Mouse (Mus musculus) midbrain, embryonic 15.5 days (tissue): ENCODE results near the gene Gm45713. TPM values are rescaled to one million over a fixed set of nuclear protein-coding genes. Genes with fewer than 3 reads are reported as not detected.
"Not testable (repeated sequence)": the region's sequence is repeated elsewhere in the genome, so short reads cannot be mapped to it uniquely, and the experiment has no call there.

Source experiments
- ATAC-seq: fragments of 200-750 bp; cut with Nextera tagmentation; replicated peaks from 2 replicates; pipeline ENCODE4 v1.8.0; 2017; ENCODE audit warnings: moderate TSS enrichment
- H3K27ac ChIP-seq: fragments of 300-500 bp; sonication (generic); 2 replicates; pipeline ENCODE4 v1.5.1; 2015; ENCODE audit warnings: mild to moderate bottlenecking, inconsistent platforms
- H3K27me3 ChIP-seq: fragments of 300-500 bp; sonication (generic); replicated peaks from 2 replicates; pipeline ENCODE4 v1.6.1; 2015; ENCODE audit warnings: inconsistent platforms
- H3K36me3 ChIP-seq: fragments of 300-500 bp; sonication (generic); replicated peaks from 2 replicates; pipeline ENCODE4 v1.6.1; 2015; ENCODE audit warnings: inconsistent platforms
- H3K4me1 ChIP-seq: fragments of 300-500 bp; sonication (generic); 2 replicates; pipeline ENCODE4 v1.6.1; 2015; ENCODE audit warnings: inconsistent platforms
- H3K4me2 ChIP-seq: fragments of 300-500 bp; sonication (generic); 2 replicates; pipeline ENCODE4 v1.6.1; 2015; ENCODE audit warnings: inconsistent platforms, mild to moderate bottlenecking, moderate library complexity
- H3K4me3 ChIP-seq: fragments of 300-500 bp; sonication (generic); 2 replicates; pipeline ENCODE4 v1.5.1; 2015; ENCODE audit warnings: mild to moderate bottlenecking, inconsistent platforms
- H3K9ac ChIP-seq: fragments of 300-500 bp; sonication (generic); 2 replicates; pipeline ENCODE4 v1.6.1; 2015; ENCODE audit warnings: mild to moderate bottlenecking, inconsistent platforms
- H3K9me3 ChIP-seq: fragments of 300-500 bp; sonication (generic); 2 replicates; pipeline ENCODE4 v1.6.1; 2016; ENCODE audit warnings: inconsistent platforms
- WGBS: fragments of 180-500 bp; shearing (Covaris S2); methylation state at CpG from one replicate; pipeline ENCODE4 v1.1.7; 2015; ENCODE audit warnings: mixed read lengths; 5-methylcytosine and 5-hydroxymethylcytosine counted together
- polyA plus RNA-seq: library from polyadenylated mRNA; unstranded; fragments of >200 nt; fragmentation: Nextera tagmentation; extraction: Ambion mirVana; gene quantifications from 2 replicates; pipeline ENCODE4 v1.2.1, GENCODE M21; 2015

Gm45713 gene
- polyA plus RNA-seq, 1 experiment from 2014 or later: not detected

DNA sequence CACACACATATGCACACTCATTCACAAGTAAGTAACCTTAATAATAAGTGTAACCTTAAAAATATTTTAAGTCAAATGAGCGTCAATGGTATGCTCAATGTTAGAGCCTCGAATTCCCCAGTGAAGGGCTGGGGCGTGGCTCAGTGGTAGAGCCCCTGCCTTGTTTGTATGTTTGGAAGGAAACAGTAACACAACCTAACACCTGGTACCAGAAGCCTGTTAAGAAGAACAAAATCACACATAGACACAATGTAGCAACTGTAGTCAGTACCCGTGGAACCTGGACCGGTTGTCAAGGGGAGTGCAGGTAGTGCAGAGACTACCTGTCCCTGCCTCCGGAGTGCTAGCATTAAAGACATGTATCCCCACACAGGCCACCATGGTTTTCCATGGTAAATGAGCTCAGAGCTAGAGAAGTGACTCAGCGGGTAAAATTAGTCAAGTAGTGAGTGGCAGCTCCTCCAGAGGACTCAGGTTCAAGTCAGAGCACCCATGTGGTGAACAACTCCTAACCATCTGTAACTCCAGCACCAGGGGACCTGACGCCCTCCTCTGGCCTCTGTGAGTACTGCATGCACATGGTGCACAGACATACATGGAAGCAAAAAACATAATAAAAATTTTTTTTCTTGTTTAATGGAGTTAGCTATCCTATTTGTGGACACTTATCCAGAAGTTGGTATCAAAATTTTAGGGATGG lies 37.3 kb downstream of the Gm45713 start:
- no peaks in the 10 kb centered on the region for H3K9me3 ChIP-seq
- H3K4me2 ChIP-seq: no peak overlapping the region
- 89% methylated on average over 8 of the region's 8 CpGs for WGBS
- no peak overlapping the region for H3K4me3 ChIP-seq
- H3K9ac ChIP-seq: no peak overlapping the region
- no peak for ATAC-seq
- H3K36me3 ChIP-seq: no peaks in the 10 kb centered on the region
- no peaks in the 10 kb centered on the region for H3K4me1 ChIP-seq
- H3K27me3 ChIP-seq: no peaks in the 10 kb centered on the region
- no peak overlapping the region for H3K27ac ChIP-seq

DNA sequence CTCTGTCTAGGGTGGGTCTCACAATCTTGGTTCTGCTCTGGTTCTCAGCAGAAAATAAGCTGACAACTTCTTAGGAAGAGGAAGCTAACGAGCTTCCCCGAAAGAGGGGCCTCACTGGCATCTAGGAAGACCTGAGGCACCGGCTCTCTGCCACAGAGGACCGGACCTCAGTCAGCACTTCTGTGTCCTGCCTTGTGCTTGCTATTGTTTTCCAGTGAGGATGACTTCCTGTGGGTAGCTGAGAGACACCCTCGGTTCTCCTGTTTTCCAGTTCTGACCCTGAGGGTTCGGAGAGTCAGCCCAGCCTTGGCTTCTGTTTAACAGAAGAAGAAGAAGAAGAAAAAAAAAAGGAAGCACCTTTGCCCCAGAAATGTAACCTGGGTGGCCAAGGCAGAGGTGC lies 38.6 kb downstream of the Gm45713 start:
- WGBS: 82% methylated on average over 6 of the region's 6 CpGs
- no peak overlapping the region for H3K9ac ChIP-seq
- no peak for ATAC-seq
- H3K4me2 ChIP-seq: no peak overlapping the region
- no peaks in the 10 kb centered on the region for H3K36me3 ChIP-seq
- no peaks in the 10 kb centered on the region for H3K27me3 ChIP-seq
- H3K9me3 ChIP-seq: no peaks in the 10 kb centered on the region
- no peak overlapping the region for H3K4me3 ChIP-seq
- H3K4me1 ChIP-seq: no peaks in the 10 kb centered on the region
- no peak overlapping the region for H3K27ac ChIP-seq

DNA sequence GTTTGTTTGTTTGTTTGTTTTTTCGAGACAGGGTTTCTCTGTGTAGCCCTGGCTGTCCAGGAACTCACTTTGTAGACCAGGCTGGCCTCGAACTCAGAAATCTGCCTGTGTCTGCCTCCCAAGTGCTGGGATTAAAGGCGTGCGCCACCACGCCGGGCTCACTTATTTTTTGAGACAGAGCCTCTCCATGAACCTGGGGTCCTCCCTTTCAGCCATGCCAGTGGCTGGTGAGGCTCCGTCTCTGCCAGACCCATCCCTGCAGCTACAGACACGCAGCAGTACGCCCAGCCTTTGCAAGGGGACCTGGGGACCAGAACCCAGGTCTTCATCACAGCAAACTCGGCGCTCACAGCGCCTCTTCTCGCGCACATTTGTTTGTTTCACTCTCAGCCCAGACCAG lies 40.1 kb downstream of the Gm45713 start:
- not testable (repeated sequence) for H3K4me3 ChIP-seq, H3K27me3 ChIP-seq, H3K36me3 ChIP-seq, H3K4me2 ChIP-seq, H3K4me1 ChIP-seq, H3K9me3 ChIP-seq, H3K27ac ChIP-seq, H3K9ac ChIP-seq, ATAC-seq
- WGBS: 91% methylated on average over 14 of the region's 14 CpGs

DNA sequence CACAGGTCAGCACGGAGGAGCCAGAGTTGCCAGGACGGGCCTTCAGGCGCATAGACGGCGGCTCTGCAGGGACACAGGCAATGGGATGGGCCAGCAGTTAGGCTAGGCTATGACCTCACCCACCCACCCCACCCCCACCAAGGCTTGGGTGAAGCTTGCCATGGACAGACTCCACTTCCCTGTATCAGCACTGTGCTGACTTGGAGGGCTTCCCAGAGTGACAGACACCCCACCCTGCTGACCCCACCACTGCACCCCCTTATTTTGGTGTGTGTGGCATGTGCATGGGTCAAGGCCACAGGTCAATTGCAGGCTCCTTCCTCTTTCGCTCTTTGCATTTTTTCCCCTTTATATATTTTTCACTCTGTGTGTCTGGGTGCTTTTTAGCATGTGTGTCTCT lies 40.7 kb downstream of the Gm45713 start:
- Histone ChIP-seq H3K4me2 (no peak overlapping the region), H3K4me1 (peaks cover 8% of the 10 kb centered on the region), H3K36me3 (no peaks in the 10 kb centered on the region), H3K27ac (no peak overlapping the region), H3K9me3 (no peaks in the 10 kb centered on the region), H3K4me3 (no peak overlapping the region), H3K9ac (no peak overlapping the region), H3K27me3 (no peaks in the 10 kb centered on the region)
- no peak for ATAC-seq
- 87% methylated on average over 6 of the region's 6 CpGs for WGBS

DNA sequence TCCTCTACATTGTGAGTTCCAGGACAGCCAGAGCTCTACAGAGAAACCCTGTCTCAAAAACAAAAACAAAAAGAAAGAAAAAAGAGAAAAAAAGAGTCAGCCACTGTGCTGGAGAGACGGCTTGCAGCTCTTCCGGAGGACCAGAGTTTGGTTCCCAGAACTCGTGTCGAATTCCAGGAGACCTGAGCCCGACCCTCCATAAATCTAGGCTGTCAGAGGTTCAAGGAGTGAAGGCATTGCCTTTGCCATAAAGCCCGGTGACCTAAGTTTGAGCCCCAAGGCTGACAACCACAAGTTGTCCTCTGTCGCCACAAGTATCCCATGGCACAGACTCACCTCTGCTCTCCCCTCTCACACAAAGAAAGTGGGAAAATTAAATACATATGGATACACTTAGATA lies 41.9 kb downstream of the Gm45713 start:
- H3K4me1 ChIP-seq: peaks cover 8% of the 10 kb centered on the region
- no peak overlapping the region for H3K27ac ChIP-seq
- no peak overlapping the region for H3K4me3 ChIP-seq
- H3K36me3 ChIP-seq: no peaks in the 10 kb centered on the region
- no peak overlapping the region for H3K4me2 ChIP-seq
- no peaks in the 10 kb centered on the region for H3K27me3 ChIP-seq
- H3K9me3 ChIP-seq: no peaks in the 10 kb centered on the region
- ATAC-seq: no peak
- no peak overlapping the region for H3K9ac ChIP-seq
- 77% methylated on average over 7 of the region's 7 CpGs for WGBS

DNA sequence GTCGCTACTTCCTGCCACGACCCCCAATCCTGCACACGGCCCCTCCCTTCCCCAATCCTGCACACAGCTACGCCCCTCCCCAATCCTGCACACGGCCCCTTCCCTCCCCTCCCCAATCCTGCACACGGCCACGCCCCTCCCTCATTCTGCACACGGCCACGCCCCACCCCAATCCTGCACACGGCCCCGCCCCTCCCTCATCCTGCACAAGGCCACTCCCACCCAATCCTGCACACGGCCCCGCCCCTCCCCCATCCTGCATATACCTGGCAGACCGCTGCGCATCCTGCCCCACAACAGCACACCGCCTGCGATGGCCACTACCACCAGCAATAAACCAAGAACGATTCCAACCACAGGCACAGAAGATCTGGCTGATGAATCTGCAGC lies 42.5 kb downstream of the Gm45713 start:
- Histone ChIP-seq H3K36me3 (no peaks in the 10 kb centered on the region), H3K27me3 (no peaks in the 10 kb centered on the region), H3K9me3 (no peaks in the 10 kb centered on the region), H3K4me2 (no peak overlapping the region), H3K4me1 (peaks cover 8% of the 10 kb centered on the region), H3K4me3 (no peak overlapping the region), H3K27ac (no peak overlapping the region), H3K9ac (no peak overlapping the region)
- ATAC-seq: no peak
- WGBS: 31% methylated on average over 18 of the region's 18 CpGs

DNA sequence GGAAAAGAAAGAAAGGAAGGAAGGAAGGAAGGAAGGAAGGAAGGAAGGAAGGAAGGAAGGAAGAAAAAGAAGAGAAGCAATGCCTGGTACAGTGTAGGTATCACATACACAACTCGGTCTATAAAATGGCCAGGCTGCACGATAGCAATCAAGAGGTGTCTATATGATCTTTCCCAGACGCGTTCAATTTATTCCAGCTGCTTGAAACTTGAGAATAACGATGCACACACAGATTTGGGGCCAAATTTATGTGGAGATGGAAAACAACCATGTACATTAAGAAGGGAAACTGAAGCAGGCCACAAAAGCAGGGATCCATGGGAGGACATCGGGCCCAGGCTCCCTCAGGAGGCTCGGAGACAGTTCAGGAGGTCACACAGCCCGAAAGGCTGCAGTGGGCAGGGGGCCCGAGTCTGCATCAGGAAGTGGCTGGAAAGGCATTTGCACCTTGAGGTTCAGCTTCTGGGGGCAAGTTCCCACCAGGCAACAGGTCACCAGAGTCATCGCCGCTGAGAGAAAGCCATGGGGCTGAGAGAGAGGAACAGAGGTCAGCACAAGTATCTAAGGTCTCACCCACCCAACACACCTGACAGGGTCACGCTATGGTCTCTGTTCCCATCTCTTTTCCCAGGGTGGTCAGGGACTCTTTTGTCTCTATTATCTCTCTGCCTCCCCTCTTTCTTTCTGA lies 43.1 kb downstream of the Gm45713 start:
- H3K27ac ChIP-seq: no peak overlapping the region
- ATAC-seq: no peak
- 69% methylated on average over 12 of the region's 12 CpGs for WGBS
- peaks cover 8% of the 10 kb centered on the region for H3K4me1 ChIP-seq
- no peak overlapping the region for H3K4me2 ChIP-seq
- H3K9me3 ChIP-seq: no peaks in the 10 kb centered on the region
- no peaks in the 10 kb centered on the region for H3K36me3 ChIP-seq
- H3K27me3 ChIP-seq: no peaks in the 10 kb centered on the region
- H3K4me3 ChIP-seq: no peak overlapping the region
- H3K9ac ChIP-seq: no peak overlapping the region

DNA sequence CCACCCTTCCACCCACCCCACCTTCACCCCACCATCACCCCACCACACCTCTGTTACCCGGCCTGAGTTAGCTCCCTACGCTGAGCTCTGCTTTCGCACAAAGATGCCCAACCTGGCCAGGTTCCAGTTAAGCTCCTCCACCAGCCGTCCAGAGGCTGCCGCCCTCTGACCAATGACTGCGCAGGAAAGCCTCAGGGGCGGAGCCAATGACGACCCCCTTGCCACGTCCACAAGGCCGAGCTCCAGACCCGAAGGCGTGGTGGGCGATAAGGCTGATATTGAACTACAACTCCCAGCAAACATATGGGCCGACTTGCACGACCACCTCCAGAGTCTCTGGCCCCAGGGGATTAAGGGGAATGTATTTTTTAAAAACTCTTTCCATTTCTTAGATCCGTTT lies 44.0 kb downstream of the Gm45713 start, which contains the start of gene Rcn3:
Rcn3 (minus strand) TSS at position 174 of the 400 bp plus-strand sequence.
- Histone ChIP-seq H3K4me2 (peak within 1 kb of the TSS; percentile 56), H3K9ac (peak within 1 kb of the TSS; percentile 22; the same call in 1 of the 2 replicates), H3K27ac (no peak within 1 kb of the TSS), H3K36me3 (no peaks in the 10 kb centered on the region), H3K4me1 (peaks cover 8% of the 10 kb centered on the region), H3K27me3 (no peaks in the 10 kb centered on the region), H3K9me3 (no peaks in the 10 kb centered on the region), H3K4me3 (peak within 1 kb of the TSS; percentile 36)
- ATAC-seq: peak; percentile 96
- WGBS: under 1% methylated on average over 16 of the region's 16 CpGs

DNA sequence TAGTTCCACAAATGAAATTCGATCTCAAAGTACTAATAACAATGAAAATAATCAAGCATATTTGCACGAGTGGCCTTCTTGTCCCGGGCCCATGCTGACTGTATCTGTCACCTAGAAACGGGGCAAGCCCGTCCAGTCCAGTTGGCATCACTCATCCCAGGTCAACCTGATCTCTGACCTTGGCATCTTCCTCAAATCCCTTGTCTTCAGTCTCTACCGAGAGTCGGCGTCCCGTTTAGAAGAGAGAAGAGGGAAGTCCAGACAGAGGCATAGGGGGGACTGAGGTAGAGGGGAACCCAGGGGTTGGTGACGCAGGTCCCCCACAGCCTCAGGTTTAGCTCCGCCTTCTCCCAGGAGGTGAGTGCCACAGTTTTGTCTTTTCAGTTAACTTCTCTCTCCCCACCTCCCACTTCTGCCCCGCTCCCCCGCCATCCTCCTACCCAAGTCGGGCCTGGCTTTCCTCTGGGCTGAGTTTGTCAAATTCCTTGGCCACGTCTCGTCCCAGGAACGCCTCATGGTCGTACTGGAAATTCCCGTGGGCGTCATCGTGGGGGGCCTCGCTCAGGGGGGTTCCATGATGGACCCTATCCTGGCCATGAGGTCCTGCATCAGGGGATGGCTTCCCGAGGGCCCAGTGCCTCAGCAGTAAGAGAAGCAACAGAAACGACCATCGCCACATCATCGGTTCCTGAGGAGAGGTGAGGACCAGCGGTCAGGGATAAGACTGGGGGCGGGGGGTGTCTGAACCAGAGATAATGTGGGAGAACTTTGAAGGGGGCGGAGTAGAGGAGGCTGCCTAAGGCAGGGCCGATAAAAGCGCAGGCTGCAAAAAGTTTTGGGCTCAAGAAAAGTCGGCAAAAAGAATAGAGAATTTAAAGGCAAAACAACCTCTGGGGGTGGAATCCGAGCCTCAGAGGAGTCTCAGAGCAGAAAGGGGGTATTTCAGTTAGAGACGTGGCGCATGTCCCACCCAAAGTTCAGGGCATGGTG lies 44.7 kb downstream of the Gm45713 start:
- H3K27ac ChIP-seq: no peak overlapping the region
- no peaks in the 10 kb centered on the region for H3K27me3 ChIP-seq
- H3K4me2 ChIP-seq: peak overlapping the region; percentile 56
- peak overlapping the region; percentile 22; the same call in 1 of the 2 replicates for H3K9ac ChIP-seq
- no peaks in the 10 kb centered on the region for H3K36me3 ChIP-seq
- peaks cover 8% of the 10 kb centered on the region for H3K4me1 ChIP-seq
- peak; percentile 62 for ATAC-seq
- 16% methylated on average over 35 of the region's 35 CpGs for WGBS
- H3K9me3 ChIP-seq: no peaks in the 10 kb centered on the region
- peak overlapping the region; percentile 36 for H3K4me3 ChIP-seq

DNA sequence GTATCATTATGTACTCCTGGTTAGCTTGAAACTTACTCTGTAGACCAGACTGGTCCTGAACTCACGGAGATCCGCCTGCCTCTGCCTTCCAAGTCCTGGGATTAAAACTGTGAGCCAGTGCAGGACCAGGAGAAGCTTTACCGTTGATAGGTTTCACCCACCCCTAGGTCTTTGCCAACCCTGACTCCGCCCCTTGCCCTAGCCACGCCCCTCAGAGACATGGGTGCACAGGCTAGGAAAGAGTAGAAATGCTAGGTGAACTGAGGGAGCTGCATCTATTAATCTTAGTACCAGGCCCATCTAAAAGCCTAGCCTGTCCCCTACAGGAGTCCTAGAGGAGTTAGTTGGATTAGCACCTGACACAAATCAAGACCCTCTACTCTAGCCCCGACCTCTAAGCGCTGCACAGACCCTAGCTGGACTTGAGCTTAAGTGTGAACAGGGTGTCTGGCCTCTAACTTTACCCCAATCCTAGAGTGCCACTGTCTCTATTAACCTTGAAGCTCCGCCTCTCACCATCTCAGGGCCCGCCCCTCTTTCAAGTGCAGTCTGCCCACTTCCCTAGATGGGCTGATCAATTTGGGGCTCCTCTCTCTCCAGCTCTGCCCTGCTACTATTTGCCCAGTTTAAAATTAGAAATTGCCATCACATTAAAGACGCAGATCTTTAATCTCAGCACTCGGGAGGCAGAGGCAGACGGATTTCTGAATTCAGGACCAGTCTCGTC lies 45.6 kb downstream of the Gm45713 start:
- Histone ChIP-seq H3K4me2 (no peak overlapping the region), H3K9me3 (no peaks in the 10 kb centered on the region), H3K36me3 (no peaks in the 10 kb centered on the region), H3K27ac (no peak overlapping the region), H3K9ac (no peak overlapping the region), H3K4me3 (no peak overlapping the region), H3K4me1 (peaks cover 8% of the 10 kb centered on the region), H3K27me3 (no peaks in the 10 kb centered on the region)
- 82% methylated on average over 13 of the region's 13 CpGs for WGBS
- no peak for ATAC-seq

DNA sequence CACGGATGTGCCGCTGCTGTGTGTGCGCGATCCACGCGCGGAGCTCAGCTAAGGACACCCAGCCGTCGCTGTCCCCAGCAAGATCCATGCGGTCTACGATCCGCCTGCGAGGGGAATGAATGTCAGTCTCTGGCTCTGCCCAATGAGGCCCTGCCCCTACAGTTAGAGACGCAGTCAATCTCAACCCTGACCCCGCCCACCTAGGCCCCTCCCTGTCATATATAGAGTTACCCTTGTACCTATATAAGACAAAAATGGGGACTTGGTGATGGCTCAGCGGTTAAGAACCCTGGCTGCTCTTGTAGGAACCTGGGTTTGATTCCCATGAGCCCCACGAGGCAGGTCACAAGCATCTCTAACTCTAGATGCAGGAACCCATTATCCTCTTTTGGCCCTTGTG lies 47.4 kb downstream of the Gm45713 start:
- Histone ChIP-seq H3K27me3 (no peaks in the 10 kb centered on the region), H3K9me3 (no peaks in the 10 kb centered on the region), H3K4me2 (no peak overlapping the region), H3K4me1 (peaks cover 8% of the 10 kb centered on the region), H3K27ac (no peak overlapping the region), H3K4me3 (no peak overlapping the region), H3K9ac (no peak overlapping the region), H3K36me3 (no peaks in the 10 kb centered on the region)
- no peak for ATAC-seq
- 93% methylated on average over 17 of the region's 17 CpGs for WGBS
